Mouse (Mus musculus): ENCODE data around the gene Rpl3. TPM values are rescaled to one million over a fixed set of nuclear protein-coding genes. Genes with fewer than 3 reads are reported as not detected.
A peak's percentile ranks its signal among the peaks of the same experiment; 100 is the strongest.

The Rpl3 gene
- total RNA-seq, 2 experiments from 2014 or later, result 647 to 701 TPM

- ATAC-seq (replicated peaks; ENCODE audit: low FRiP score, poor library complexity, severe bottlenecking), result no peak
Observed at GRCm38 (mm10) chr15:80115866-80116794, 24.5 kb upstream of the Rpl3 start.

- ATAC-seq (replicated peaks; ENCODE audit: low FRiP score, poor library complexity, severe bottlenecking), result no peak
Observed at GRCm38 (mm10) chr15:80115256-80115655, 23.6 kb upstream of the Rpl3 start.

- no peak for ATAC-seq (replicated peaks; ENCODE audit: low FRiP score, poor library complexity, severe bottlenecking)
Observed at GRCm38 (mm10) chr15:80114414-80114813, 22.7 kb upstream of the Rpl3 start.

GRCm38 (mm10) chr15:80112499-80112898 lies 20.8 kb upstream of the Rpl3 start:
- ATAC-seq (replicated peaks; ENCODE audit: low FRiP score, poor library complexity, severe bottlenecking), result 0 out of 2 replicates have a peak, but pooled peaks have one; percentile 26

- no peak for ATAC-seq (replicated peaks; ENCODE audit: low FRiP score, poor library complexity, severe bottlenecking)
Observed at GRCm38 (mm10) chr15:80111436-80111835, 19.8 kb upstream of the Rpl3 start.

GRCm38 (mm10) chr15:80107575-80107974 lies 15.9 kb upstream of the Rpl3 start:
- no peak for ATAC-seq (replicated peaks; ENCODE audit: low FRiP score, poor library complexity, severe bottlenecking)

GRCm38 (mm10) chr15:80107143-80107542 lies 15.5 kb upstream of the Rpl3 start:
- ATAC-seq (replicated peaks; ENCODE audit: low FRiP score, poor library complexity, severe bottlenecking), result no peak

- ATAC-seq (replicated peaks; ENCODE audit: low FRiP score, poor library complexity, severe bottlenecking), result no peak
Observed at GRCm38 (mm10) chr15:80105490-80106410, 14.1 kb upstream of the Rpl3 start.

GRCm38 (mm10) chr15:80102495-80102894 lies 10.8 kb upstream of the Rpl3 start:
- no peak for ATAC-seq (replicated peaks; ENCODE audit: low FRiP score, poor library complexity, severe bottlenecking)

- ATAC-seq (replicated peaks; ENCODE audit: low FRiP score, poor library complexity, severe bottlenecking), result no peak
Observed at GRCm38 (mm10) chr15:80101503-80101902, 9.8 kb upstream of the Rpl3 start.

- ATAC-seq (replicated peaks; ENCODE audit: low FRiP score, poor library complexity, severe bottlenecking), result no peak
Observed at GRCm38 (mm10) chr15:80100871-80101270, 9.2 kb upstream of the Rpl3 start.

GRCm38 (mm10) chr15:80100196-80100595 lies 8.5 kb upstream of the Rpl3 start:
- no peak for ATAC-seq (replicated peaks; ENCODE audit: low FRiP score, poor library complexity, severe bottlenecking)

GRCm38 (mm10) chr15:80099477-80099876 lies 7.8 kb upstream of the Rpl3 start:
- ATAC-seq (replicated peaks; ENCODE audit: low FRiP score, poor library complexity, severe bottlenecking), result no peak

- peak; percentile 25 for ATAC-seq (replicated peaks; ENCODE audit: low FRiP score, poor library complexity, severe bottlenecking)
Observed at GRCm38 (mm10) chr15:80098809-80099208, 7.1 kb upstream of the Rpl3 start.

- ATAC-seq (replicated peaks; ENCODE audit: low FRiP score, poor library complexity, severe bottlenecking), result peak; percentile 81
Observed at GRCm38 (mm10) chr15:80097999-80098461, 6.4 kb upstream of the Rpl3 start.

GRCm38 (mm10) chr15:80096946-80097881 lies 5.5 kb upstream of the Rpl3 start:
- ATAC-seq (replicated peaks; ENCODE audit: low FRiP score, poor library complexity, severe bottlenecking), result peak; percentile 82

GRCm38 (mm10) chr15:80096406-80096805 lies 4.7 kb upstream of the Rpl3 start:
- no peak for ATAC-seq (replicated peaks; ENCODE audit: low FRiP score, poor library complexity, severe bottlenecking)

GRCm38 (mm10) chr15:80095596-80095995 lies 3.9 kb upstream of the Rpl3 start:
- ATAC-seq (replicated peaks; ENCODE audit: low FRiP score, poor library complexity, severe bottlenecking), result no peak

GRCm38 (mm10) chr15:80094201-80094600 lies 2.5 kb upstream of the Rpl3 start:
- ATAC-seq (replicated peaks; ENCODE audit: low FRiP score, poor library complexity, severe bottlenecking), result no peak

Measured in erythroid progenitor cell, adult 5-6 weeks (primary cell).